Comparison of ENCODE assay signal across 7 mouse cellular contexts in the genomic region with DNA sequence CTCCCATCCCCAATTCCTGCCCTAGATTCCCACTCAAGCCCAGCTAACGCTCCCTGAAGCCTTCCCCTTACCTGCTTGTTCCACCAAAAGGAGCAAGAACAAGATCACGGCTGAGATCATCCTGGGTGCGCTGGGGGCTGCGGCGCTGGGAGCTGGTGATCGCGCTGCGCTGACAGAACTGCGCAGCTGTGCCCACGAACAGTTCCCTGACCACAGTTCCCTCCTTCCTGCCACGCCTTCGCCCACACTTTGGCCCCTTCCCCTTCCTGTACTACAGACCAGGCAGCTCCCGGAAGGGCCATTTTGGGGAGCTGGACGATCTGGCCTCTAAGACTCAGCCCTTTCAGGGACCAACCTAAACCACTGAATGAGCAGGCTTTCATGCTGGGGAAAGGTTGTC. TPM values are rescaled to one million over a fixed set of nuclear protein-coding genes. Genes with fewer than 3 reads are reported as not detected.
DNase-seq lines count a peak whose midpoint lies in the region; ATAC-seq and TF ChIP-seq lines count a peak whose summit lies in the region.

A gene (minus strand): TSS at position 240 of the 400 bp plus-strand sequence.

- H3K4me1 ChIP-seq in hindbrain, postnatal 0 days (ENCODE audit: insufficient read depth, low read length) = no peaks in the 10 kb centered on the region
- no peaks in the 10 kb centered on the region for H3K4me1 ChIP-seq in lung, embryonic 16.5 days (replicated peaks; ENCODE audit: control insufficient read depth, insufficient read depth, low read length)
- H3K4me1 ChIP-seq in stomach, embryonic 16.5 days (ENCODE audit: control insufficient read depth, insufficient read depth, low read length) = no peaks in the 10 kb centered on the region

- no peak within 1 kb of the TSS for H3K4me2 ChIP-seq in hindbrain, postnatal 0 days (ENCODE audit: low read depth, low read length)
- no peak within 1 kb of the TSS for H3K4me2 ChIP-seq in lung, embryonic 16.5 days (ENCODE audit: low read depth, low read length)
- H3K4me2 ChIP-seq in stomach, embryonic 16.5 days (ENCODE audit: low read depth, low read length) = no peak within 1 kb of the TSS

- TF ChIP-seq CTCF in hindbrain, postnatal 0 days (IDR thresholded peaks at IDR 0.05; ENCODE audit: low read depth) = no peak

- H3K9ac ChIP-seq in hindbrain, postnatal 0 days (replicated peaks; ENCODE audit: low read length) = no peak within 1 kb of the TSS
- H3K9ac ChIP-seq in lung, embryonic 16.5 days (ENCODE audit: low read length) = no peak within 1 kb of the TSS
- H3K9ac ChIP-seq in stomach, embryonic 16.5 days (ENCODE audit: low read length) = no peak within 1 kb of the TSS

- H3K27me3 ChIP-seq in hindbrain, postnatal 0 days (ENCODE audit: insufficient read depth, low read length) = no peaks in the 10 kb centered on the region
- no peaks in the 10 kb centered on the region for H3K27me3 ChIP-seq in lung, embryonic 16.5 days (ENCODE audit: control insufficient read depth, insufficient read depth, low read depth, low read length)
- no peaks in the 10 kb centered on the region for H3K27me3 ChIP-seq in stomach, embryonic 16.5 days (ENCODE audit: control insufficient read depth, insufficient read depth, low read length)

- no peak within 1 kb of the TSS for H3K27ac ChIP-seq in hindbrain, postnatal 0 days
- H3K27ac ChIP-seq in lung, embryonic 16.5 days (ENCODE audit: low read length) = peak within 1 kb of the TSS; percentile 32
- H3K27ac ChIP-seq in stomach, embryonic 16.5 days (ENCODE audit: low read length) = no peak within 1 kb of the TSS; the same call in 1 of the 2 replicates

- DNase-seq in thymus, postnatal 0 days (ENCODE audit: low spot score) = peak; percentile 6
- DNase-seq in thymus, adult 18-20 months = no peak
- DNase-seq in hindbrain, postnatal 0 days (ENCODE audit: low spot score) = no peak
- no peak for DNase-seq in cerebellum, postnatal 10 days

- no peak within 1 kb of the TSS for H3K4me3 ChIP-seq in hindbrain, postnatal 0 days (ENCODE audit: low read length)
- no peak within 1 kb of the TSS for H3K4me3 ChIP-seq in lung, embryonic 16.5 days (ENCODE audit: low read length)
- peak within 1 kb of the TSS; percentile 16 for H3K4me3 ChIP-seq in stomach, embryonic 16.5 days (replicated peaks; ENCODE audit: low read length)

- peaks cover 42% of the 10 kb centered on the region for H3K36me3 ChIP-seq in hindbrain, postnatal 0 days (ENCODE audit: insufficient read depth, low read length)
- peaks cover 45% of the 10 kb centered on the region for H3K36me3 ChIP-seq in lung, embryonic 16.5 days (ENCODE audit: control insufficient read depth, insufficient read depth, low read length)
- H3K36me3 ChIP-seq in stomach, embryonic 16.5 days (ENCODE audit: control insufficient read depth, insufficient read depth, low read length) = peaks cover 36% of the 10 kb centered on the region

- WGBS in hindbrain, postnatal 0 days = 92% methylated on average over 14 of the region's 14 CpGs
- WGBS in lung, embryonic 16.5 days = 91% methylated on average over 14 of the region's 14 CpGs
- 84% methylated on average over 14 of the region's 14 CpGs for WGBS in stomach, embryonic 16.5 days

- no peaks in the 10 kb centered on the region for H3K9me3 ChIP-seq in hindbrain, postnatal 0 days (ENCODE audit: low read length)
- no peaks in the 10 kb centered on the region for H3K9me3 ChIP-seq in lung, embryonic 16.5 days (ENCODE audit: control insufficient read depth, low read length)
- no peaks in the 10 kb centered on the region for H3K9me3 ChIP-seq in stomach, embryonic 16.5 days (replicated peaks; ENCODE audit: control insufficient read depth, low read length)

- no peak for ATAC-seq in erythroid progenitor cell, adult 5-6 weeks (replicated peaks; ENCODE audit: low FRiP score, poor library complexity, severe bottlenecking)
- ATAC-seq in hindbrain, postnatal 0 days = no peak
- no peak; the same call in 1 of the 2 replicates for ATAC-seq in lung, embryonic 16.5 days (ENCODE audit: low read depth)
- no peak for ATAC-seq in stomach, embryonic 16.5 days (ENCODE audit: insufficient read depth, low FRiP score)

RNA-seq across cellular contexts. Expression of the gene that starts here (rescaled TPM):
- polyA plus RNA-seq in thymus, postnatal 0 days (2015; fragmentation: Nextera tagmentation; extraction: Ambion mirVana) = 93.8 and 97.1 TPM in 2 replicates
- total RNA-seq in erythroid progenitor cell, adult 5-6 weeks (2015; ENCODE audit: low replicate concordance) = 214 and 248 TPM in 2 replicates
- total RNA-seq in erythroid progenitor cell, adult 5-6 weeks (2017; ENCODE audit: low replicate concordance) = 39.7 and 114 TPM in 2 replicates
- total RNA-seq in hindbrain, postnatal 0 days (2014; rRNA removed) = 24.2 and 30.6 TPM in 2 replicates
- polyA plus RNA-seq in hindbrain, postnatal 0 days (2015; fragmentation: Nextera tagmentation; extraction: Ambion mirVana) = 31.4 and 34.6 TPM in 2 replicates
- 52.8 and 59.4 TPM in 2 replicates for polyA plus RNA-seq in lung, embryonic 16.5 days (2015; fragmentation: Nextera tagmentation; extraction: Ambion mirVana)
- polyA plus RNA-seq in stomach, embryonic 16.5 days (2015; fragmentation: Nextera tagmentation; extraction: Ambion mirVana) = 68.0 and 77.1 TPM in 2 replicates
